Mouse (Mus musculus) olfactory bulb, adult 2 months (tissue): ENCODE data around the gene Gm6034.
"Not testable (repeated sequence)": the region's sequence is repeated elsewhere in the genome, so short reads cannot be mapped to it uniquely, and the experiment has no call there.

ENCODE experiments used
- CTCF ChIP-seq: fragments of 200-500 bp; IDR thresholded peaks from 2 replicates; pipeline ENCODE4 v1.5.1; 2012; ENCODE audit warnings: low read depth, mild to moderate bottlenecking, low read length, moderate library complexity; ENCODE audit not compliant: insufficient read depth
- POLR2A ChIP-seq: fragments of 200-500 bp; IDR thresholded peaks from 2 replicates; pipeline ENCODE4 v1.6.1; 2012; ENCODE audit warnings: mild to moderate bottlenecking, low read depth, low read length, moderate library complexity; ENCODE audit not compliant: insufficient read depth

GRCm38 (mm10) chr17:36030703-36031582, 11.8 kb upstream of the Gm6034 start:
- TF ChIP-seq POLR2A, CTCF: not testable (repeated sequence)
